Mouse (Mus musculus): ENCODE results near the gene Inpp5a.

- TF ChIP-seq CTCF (IDR thresholded peaks at IDR 0.05; ENCODE audit: low read depth) (no peak), EP300 (optimal IDR thresholded peaks at IDR 0.05) (no peak)
These were observed 13.8 kb downstream of the Inpp5a start for GRCm38 (mm10) chr7:139402721-139403120.
